Mouse (Mus musculus): ENCODE data around the gene Olfr1272. TPM values are rescaled to one million over a fixed set of nuclear protein-coding genes. Genes with fewer than 3 reads are reported as not detected.

Olfr1272 gene
- polyA plus RNA-seq (2017; shearing (Covaris generic)): not detected

GRCm38 (mm10) chr2:90292741-90293140, at the start of gene Olfr1272:
Olfr1272 (minus strand) TSS chr2:90292841.

GRCm38 (mm10) chr2:90321900-90322299, 29.3 kb upstream of the Olfr1272 start, which contains the start of gene Gm13769:
Gm13769 (plus strand) TSS chr2:90322200.

GRCm38 (mm10) chr2:90270932-90271331, 21.7 kb downstream of the Olfr1272 start, which contains the start of gene Olfr1271:
Olfr1271 (minus strand) TSS chr2:90271032.

GRCm38 (mm10) chr2:90257492-90257891, 35.1 kb downstream of the Olfr1272 start, which contains the start of gene Olfr142:
Olfr142 (minus strand) TSS chr2:90257592.

Other genes with a start within 250 kb of the Olfr1272 start
- gene Olfr140, start 229.2 kb downstream of the Olfr1272 start, polyA plus RNA-seq (2017; shearing (Covaris generic)): not detected
- gene Olfr1269, start 171.4 kb downstream of the Olfr1272 start, polyA plus RNA-seq (2017; shearing (Covaris generic)): under 1 TPM; 0.16 to 0.17 TPM
- under 1 TPM in 1 of 2 experiments, not detected in 1; 0.29 TPM for gene Olfr32, start 150.5 kb downstream of the Olfr1272 start, polyA plus RNA-seq (2017; shearing (Covaris generic))
- gene Olfr1270, start 139.8 kb downstream of the Olfr1272 start, polyA plus RNA-seq (2017; shearing (Covaris generic)): not detected
- under 1 TPM in 1 of 2 experiments, not detected in 1; 0.07 TPM for gene Olfr1506, start 68.3 kb downstream of the Olfr1272 start, polyA plus RNA-seq (2017; shearing (Covaris generic))
- under 1 TPM in 1 of 2 experiments, not detected in 1; 0.12 TPM for gene Olfr142, start 35.2 kb downstream of the Olfr1272 start, polyA plus RNA-seq (2017; shearing (Covaris generic))
- under 1 TPM in 1 of 2 experiments, not detected in 1; 0.31 TPM for gene Olfr1271, start 21.8 kb downstream of the Olfr1272 start, polyA plus RNA-seq (2017; shearing (Covaris generic))
- gene Gm13769, start 29.4 kb upstream of the Olfr1272 start, polyA plus RNA-seq (2017; shearing (Covaris generic)): not detected
- gene Olfr1274-ps, start 105.8 kb upstream of the Olfr1272 start, polyA plus RNA-seq (2017; shearing (Covaris generic)): under 1 TPM in 1 of 2 experiments, not detected in 1; 0.14 TPM